Mouse (Mus musculus) MN1 (cell line): ENCODE measurements around the gene Strn.
"Not testable (repeated sequence)": the region's sequence is repeated elsewhere in the genome, so short reads cannot be mapped to it uniquely, and the experiment has no call there.

Source experiments
- DNase-seq: peaks from one replicate; pipeline ENCODE4 v3.0.0-alpha.2; 2016; ENCODE audit warnings: low spot score

The Strn gene

DNA sequence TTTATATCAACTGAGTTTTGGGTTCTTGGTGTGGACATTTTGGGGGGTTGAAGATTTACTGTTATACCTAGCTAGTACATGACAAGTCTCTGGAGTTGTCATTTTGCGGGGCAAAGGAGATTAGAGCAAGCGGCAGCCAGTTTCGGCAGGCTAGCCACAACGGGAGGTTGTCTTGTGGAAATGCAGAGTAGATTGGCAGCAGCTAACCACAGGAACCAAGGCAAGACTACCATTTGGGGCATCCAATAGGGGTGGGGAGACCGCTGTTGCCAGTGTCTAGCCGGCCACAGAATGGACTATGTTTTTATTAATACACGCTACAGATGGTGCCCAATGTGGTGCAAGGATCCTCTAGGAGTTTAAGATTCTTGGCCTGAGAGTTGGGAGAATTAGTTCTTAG lies 28.6 kb downstream of the Strn start:
- DNase-seq, result no peak

DNA sequence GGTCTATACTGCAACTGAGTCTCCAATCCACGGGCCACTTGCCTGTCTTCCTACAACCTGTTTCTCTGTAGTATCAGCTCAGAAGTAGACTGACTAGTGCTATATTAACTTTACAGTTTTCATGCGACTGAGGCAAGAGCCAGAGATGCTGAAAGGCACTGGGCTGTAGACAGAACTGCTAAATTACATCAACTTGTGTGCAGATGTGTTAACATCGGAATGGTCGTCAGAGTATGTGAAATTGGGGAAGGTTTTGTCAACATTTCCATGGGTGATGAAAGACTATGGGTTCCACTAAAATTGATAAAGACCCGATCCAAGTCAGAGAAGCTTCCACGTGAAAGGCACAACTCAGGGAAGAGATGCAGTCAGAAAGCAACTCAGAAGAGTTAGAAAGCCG lies 34.0 kb downstream of the Strn start:
- DNase-seq, result no peak

DNA sequence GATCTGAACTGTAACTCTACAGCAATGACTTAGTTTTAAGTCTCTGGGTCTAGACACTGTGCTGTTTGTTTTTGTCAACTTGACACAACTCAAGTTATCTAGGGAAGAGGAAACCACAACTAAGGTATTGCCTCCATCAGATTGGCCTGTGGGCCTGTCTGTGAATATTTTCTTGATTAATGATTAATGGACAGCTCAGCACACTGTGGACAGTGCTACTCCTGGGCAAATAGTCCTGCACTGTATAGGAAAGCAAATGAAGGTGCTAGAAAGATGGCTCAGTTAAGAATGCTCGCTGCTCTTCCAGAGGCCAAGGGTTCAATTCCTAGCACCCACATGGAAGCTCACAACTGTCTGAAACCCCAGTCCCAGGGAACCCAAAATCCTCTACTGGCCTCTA lies 38.0 kb downstream of the Strn start:
- DNase-seq, result no peak

DNA sequence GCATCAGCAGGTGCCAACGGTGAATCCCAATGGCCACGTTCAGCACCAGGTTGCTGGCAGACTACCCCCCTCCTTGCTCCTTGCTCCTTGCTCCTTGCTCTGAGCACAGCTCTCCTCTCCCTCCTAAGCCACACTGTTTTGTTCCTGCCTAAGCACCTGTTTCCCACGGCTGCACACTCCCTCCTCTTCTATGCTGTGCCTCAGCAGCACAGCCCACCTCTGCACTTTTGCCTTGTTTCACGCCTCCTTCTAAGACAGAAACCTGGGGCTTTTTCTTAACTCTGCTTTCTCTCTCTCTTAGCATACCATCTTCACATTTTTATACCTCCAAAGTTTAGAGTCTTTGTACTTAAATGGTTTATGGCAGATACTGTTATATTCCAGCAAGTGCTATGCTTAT lies 39.5 kb downstream of the Strn start:
- no peak for DNase-seq

DNA sequence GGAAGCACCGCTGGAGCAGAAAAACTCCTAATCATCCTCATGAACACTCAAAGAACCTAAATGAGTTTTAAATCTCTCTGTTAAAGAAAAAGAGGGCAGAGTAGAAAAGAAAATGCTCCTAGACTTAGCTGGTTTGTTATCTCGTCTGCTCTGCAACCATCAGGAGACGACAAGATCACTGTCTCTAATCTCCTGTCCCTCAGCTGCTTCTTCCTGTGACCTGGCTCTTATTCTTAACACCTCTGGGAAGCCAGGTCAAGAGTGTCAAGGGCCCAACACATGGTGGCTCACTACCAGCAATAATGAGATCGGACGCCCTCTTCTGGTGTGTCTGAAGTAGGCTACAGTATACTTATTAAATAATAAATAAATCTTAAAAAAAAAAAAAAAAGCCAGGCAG lies 40.1 kb downstream of the Strn start:
- DNase-seq, result no peak

DNA sequence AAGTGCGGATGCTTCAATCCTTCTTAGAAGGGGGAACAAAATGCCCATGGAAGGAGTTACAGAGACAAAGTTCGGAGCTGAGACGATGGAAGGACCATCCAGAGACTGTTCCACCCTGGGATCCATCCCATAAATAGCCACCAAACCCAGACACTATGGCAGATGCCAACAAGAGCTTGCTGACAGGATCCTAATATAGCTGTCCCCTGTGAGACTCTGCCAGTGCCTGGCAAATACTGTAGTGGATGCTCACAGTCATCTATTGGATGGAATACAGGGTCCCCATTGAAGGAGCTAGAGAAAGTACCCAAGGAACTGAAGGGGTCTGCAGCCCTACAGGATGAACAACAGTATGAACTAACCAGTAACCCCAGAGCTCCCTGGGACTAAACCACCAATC lies 47.8 kb downstream of the Strn start:
- DNase-seq, result not testable (repeated sequence)

DNA sequence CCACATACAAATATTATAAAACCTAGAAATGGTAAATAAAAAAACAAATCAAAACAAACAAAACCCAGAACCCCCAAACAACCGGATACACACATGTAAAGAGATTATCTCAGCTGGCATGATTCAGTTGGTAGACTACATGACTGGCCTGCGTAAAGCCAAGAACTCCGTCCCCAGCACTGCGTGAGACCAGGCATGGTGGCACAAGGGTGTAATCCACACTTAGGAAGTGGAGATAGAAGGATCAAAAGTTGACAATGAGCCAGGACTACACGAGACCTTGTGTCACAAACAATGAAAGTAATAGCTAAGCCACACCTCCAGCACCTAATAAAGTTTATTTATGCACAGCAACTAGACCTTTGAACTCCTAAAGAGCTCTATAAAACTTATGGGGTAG lies 49.0 kb downstream of the Strn start:
- DNase-seq, result no peak

DNA sequence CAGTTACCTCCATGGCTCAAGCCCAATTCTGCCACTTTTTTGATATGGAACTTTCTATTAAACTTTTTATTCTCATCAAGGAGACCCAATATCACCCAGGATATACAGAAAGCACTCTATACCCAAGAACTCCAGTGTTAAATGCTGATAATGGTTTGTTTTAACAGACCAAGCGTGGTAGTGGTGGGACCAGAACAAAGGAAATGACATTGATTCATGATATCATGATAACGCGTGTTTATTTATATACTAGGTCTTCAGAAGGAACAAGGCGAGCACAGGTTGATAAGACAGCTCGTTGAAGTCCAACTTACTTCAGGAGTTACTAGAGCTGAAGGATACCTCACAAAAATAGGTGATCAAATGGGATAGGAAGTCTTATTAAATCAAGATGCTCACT lies 52.0 kb downstream of the Strn start:
- DNase-seq, result no peak

DNA sequence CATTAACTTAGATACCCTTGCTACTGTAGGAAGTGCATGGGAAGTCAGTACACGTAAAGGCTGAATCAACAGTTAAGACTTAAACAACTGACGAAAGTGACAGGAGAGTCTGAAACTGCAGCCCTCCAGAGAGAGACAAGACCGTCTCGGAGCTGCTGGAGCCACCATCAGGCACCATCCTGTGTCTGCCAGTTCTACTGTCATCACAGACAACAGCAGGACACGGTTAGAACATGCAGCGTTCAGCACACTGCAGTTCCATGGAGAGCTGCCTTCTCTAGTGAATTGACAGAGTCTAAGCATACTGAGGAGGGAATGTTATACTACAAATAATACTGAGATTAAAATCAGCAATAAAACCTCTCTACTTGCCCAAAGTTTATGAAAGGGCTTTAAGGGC lies 54.6 kb downstream of the Strn start:
- DNase-seq, result no peak

DNA sequence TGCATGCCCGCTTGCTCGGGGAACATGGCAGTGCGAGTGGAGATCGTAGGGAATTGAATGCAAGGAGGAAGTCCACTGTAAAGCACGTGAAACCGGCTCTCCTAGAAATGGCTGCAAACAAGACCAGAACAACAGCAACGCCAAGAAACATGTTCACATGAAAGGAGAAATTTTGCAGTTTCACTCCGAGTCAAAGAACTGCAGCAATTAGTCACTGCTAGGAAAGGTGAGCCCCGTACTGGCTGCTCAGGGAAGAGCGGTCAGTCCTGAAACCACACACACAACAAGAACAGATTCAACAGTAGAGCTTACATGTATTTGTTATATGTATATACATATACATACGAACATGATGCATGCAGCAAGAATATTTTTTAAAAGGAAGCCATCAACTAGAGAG lies 57.5 kb downstream of the Strn start:
- DNase-seq, result no peak

DNA sequence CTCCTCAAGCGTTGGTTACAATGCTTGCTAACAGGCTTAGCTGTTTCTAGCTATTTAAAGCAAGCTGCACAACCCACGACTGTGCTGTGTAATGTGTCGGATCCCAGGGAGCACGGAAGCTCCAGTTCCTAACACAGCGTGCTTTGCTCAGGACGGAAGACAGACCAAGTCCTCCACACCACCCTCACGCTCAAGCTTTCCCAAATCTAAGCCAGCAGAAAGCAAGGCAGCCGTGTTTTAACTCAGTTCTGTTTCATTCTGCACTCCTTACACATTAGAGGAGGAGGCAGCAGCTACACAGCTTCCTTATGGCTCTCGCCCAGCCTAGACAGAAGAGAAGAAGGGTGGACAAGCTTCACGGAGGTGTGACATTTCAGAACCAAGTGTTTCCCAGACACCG lies 60.2 kb downstream of the Strn start:
- DNase-seq, result no peak

DNA sequence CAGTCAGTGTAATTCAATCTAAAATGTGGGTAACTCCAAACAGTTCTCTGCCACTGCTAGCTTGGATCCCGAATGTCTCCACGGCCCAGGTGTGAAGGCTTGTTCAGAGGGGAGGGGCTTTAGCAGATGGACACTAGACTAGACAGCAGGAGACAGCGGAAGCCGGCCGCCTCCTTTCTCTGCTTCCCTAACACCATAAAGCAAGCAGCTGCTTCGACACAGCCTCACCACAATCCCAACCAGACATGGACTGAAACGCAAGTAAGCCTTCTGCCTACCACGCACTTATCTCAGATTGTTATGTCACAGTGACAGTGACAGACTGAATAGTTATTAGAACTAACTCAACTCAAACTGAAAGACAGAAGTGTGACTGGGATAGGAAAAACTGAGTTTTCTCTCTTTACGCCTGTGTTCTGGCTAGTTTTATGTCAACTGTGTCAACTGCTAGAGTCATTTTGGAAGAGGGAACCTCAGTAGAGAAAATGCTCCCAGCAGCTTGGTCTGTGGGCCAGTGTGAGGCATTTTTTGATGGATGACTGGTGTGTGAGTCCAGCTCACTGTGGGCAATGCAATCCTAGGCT lies 71.9 kb downstream of the Strn start:
- DNase-seq, result no peak

DNA sequence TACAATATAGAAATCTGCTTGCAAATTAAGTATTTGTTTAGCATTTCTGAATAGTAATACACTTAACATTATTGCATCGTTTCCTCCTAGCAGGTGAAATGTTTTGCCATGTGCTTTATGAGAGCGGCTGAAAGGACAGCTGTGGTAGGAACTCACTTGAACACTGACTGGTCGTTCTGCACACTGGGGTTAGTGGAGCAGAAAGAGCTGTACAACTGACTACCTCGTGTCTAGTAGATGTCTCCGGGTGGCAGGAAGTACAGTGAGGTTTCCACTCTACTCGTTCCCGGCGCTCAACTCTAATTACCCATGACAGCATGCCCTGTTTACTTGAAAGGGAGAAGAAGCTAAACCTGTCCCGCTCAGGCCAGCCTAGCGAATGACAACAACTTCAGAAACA lies 82.2 kb downstream of the Strn start:
- no peak for DNase-seq

DNA sequence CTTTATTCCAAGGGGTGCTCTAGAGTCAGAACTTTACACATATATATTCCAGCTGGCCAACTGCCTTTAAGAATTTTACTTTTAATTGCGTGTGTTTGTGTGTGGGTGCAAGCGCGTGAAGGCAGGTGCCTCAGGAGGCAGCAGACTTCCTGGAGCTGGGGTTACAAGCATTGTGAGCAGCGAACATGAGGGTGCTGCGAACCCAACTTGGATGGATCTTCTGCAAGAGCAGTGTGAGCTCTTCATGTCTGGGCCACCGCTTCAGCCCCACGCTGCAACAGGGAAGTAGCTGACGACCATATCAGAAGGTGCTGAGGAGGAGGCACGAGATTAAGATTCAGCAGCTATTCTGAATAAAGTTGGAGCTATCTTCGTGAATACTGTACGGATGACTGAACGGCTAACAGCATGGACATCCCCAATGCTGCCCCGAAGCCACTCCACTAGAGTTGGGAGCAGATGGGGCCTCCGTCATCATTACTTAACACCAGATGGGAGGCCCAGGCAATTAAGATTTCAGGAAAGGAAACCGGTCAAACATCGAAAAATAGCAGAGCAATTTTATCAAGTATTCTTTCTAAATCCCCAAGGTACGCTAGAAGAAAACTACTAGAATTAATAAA lies 93.0 kb downstream of the Strn start:
- no peak for DNase-seq

DNA sequence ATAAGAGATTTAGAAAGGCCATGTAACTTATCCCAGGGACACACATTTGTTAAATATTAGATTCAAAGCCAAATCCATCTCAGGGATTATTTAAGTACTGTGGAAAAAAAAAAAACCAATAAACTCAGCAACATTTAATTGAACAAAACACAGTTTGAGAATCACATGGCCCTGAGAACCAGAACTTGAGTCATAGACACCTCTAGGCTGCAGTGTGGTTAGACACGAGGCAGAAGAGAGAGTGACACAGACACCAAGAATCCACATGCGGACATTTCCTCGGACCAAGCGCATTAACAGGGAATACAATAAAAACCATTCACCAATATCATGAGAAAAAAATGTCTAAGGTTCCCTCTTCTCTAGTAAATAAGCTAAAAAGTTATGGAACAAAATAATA lies 94.7 kb downstream of the Strn start:
- no peak for DNase-seq

DNA sequence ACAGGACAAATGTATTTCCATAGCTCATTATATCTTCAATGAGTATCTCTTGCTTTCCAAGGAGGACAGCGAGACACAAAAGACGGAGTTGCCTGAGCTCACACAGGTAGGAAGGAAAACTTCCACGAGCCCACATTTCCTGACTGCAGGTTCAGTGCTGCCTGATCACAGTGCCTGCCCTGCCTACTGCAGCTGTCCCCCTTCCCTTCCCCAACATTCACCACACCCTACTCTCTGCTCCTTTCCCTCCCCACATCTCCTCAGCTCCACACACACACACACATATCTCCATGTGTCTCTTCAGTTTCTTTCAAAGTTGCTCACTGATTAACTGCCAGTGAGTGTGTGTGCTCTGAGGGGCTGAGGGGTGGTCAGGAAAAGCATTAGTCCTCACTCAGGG lies 96.6 kb downstream of the Strn start:
- DNase-seq, result no peak

DNA sequence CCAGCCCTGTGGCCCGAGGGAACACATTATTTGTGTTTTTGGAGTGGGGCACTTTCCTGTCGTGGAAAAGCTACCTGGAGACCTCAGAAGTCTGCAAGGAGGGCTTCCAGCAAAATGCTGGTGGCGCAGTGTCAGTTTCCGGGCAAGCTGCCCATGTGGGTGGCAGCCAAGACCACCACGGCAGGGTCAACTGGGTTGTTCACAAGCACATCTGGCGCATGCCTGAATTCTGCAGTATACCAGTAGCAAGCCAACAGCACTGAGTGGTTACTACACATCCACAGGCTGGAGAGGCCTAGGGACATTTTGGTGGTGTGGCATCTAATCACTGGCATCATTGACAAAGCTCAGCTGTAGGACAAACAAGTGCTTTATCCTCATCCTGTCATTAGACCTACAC lies 97.9 kb downstream of the Strn start:
- no peak for DNase-seq

DNA sequence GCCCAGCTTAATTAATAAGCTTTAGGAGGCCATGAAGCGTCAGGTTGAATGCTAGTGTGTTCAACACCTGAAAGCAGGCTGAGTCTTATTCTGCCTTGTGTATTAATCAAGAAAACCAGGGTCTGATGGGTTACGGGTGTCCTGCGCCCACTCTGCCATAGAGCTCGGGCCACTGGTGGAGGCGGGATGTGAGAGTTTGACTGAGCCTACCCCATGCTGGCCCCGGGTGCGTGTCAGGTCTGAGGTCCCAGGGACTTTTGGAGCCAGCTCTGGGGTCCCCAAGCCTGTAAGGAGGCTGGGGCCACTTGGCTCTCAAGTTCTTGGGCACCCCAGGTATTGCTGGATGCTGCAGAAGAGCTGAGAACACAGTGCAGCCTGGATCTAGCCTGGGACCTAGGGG lies 99.9 kb downstream of the Strn start:
- DNase-seq, result no peak

DNA sequence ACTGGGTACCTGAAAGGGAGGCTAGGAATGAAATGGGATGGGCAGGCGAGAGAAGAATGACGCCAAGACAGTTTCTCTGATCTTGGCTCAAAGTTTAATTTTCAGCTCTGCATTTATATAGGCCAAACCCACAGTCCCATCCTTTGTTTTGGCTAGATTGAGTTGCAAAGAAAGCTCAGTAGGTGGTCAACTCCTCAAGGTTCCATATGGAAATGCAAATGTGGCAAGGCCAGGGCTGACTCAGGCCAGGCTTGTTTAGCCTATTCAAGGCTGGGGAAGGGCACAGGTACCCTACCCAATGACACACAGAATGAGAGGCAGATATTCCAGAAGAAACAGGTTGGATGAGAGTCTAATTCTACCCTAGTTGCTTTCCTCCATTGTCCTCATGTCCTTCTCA lies 101.4 kb downstream of the Strn start:
- DNase-seq, result no peak

DNA sequence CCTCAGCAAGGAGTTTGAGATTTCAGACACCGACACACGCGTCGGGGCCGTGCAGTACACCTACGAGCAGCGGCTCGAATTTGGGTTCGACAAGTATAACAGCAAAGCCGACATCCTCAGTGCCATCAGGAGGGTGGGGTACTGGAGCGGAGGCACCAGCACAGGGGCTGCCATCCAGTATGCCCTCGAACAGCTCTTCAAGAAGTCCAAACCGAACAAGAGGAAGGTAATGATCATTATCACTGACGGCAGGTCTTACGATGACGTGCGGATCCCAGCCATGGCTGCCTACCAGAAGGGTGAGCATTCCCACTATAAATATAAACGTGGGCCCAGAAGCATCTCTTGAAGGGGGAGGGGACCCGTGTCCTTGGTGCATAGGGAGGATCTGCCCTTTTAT lies 112.1 kb downstream of the Strn start:
- no peak for DNase-seq

DNA sequence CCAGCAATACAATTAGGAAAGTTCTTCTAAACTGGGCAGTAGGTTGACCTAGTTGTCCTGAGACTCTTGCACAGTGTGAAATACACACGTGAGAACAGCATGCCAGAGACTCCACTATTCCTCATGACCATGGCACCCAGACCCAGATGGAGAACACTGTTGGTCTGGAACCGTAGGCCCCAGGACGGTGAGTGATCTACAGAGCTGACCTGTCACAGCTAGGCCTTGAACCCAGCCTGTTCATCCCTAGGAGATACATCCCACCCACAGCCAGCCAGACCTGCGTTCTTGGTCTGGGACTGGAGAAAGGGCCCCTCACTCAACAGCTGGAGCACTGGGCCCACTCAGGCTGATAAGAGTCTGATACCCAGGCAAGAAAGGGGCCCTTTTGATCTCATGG lies 115.1 kb downstream of the Strn start:
- no peak for DNase-seq

DNA sequence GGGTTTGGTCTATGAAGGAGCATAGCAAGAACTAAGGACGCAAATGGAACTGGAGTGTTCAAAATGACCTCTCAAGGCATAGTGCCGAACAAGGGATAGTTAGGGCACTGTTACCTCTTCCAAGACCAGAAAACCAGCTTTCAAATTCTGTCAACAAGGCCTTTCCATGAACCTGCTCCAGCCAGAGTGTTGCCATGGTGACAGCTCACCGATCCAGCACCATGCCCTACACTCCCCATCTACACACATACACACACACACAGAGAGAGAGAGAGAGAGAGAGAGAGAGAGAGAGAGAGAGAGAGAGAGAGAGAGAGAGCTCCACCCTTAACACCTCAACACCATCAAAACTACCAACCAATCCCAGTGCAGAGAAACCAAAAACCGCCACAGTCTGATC lies 116.3 kb downstream of the Strn start:
- DNase-seq, result no peak

DNA sequence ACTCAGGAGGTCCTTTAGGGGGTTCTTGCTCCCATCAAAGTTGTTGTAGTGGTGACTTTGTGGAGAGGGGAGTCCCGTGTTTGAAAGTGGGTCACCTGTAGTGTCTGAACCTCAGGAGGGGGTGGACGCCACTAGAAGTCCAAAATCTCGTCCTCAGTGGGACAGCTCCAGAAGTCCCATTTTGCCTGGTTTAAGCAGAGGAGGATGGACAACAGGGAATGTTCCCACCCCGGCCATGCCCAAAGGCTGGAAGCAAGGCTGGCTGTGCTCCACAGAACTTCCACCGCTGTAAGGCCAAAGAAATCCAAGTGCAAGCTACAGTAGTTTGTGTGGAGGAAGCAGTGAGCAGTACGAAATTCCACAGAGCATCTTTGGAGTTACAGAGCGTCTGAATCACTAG lies 117.0 kb downstream of the Strn start:
- DNase-seq, result no peak

DNA sequence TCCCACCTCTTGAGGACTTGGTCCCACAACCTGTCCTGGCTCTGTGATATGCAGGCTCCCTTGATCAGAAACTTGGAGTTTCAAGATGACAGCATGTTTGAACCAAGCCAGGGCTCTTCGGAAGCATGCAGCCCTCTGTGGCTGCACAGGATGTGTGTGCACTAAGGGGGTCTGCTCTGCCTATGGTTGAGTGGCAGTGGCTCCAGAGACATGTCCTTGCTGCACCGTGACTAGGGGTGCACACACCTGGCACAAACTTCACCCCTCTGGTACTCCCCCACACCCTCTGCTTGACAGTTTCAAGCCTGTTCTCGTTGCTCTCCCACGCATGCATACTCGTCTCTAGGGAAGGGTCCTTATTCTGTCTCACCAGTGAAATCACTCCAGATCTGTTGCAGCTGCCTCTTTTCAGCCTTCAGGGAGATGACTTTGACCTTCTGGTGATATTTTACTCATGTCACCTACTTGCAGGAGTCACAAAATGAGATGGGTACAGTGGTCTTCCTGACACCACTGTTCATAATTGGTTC lies 118.8 kb downstream of the Strn start:
- DNase-seq, result no peak
